Mouse (Mus musculus) heart, postnatal 4 days (tissue): ENCODE measurements around the gene Txnip. TPM values are rescaled to one million over a fixed set of nuclear protein-coding genes. Genes with fewer than 3 reads are reported as not detected.
"Not testable (repeated sequence)": the region's sequence is repeated elsewhere in the genome, so short reads cannot be mapped to it uniquely, and the experiment has no call there.

Source experiments
- DNase-seq: peaks from one replicate; pipeline ENCODE4 v3.0.0; 2021
- total RNA-seq, 2 experiments: library from RNA; stranded (reverse); gene quantifications; 2 replicates each; pipeline ENCODE4 v1.2.3; 2021

The Txnip gene
- total RNA-seq = 100 to 1,000 TPM; 286 to 331 TPM

GRCm38 (mm10) chr3:96557694-96558093 lies at the start of gene Txnip:
Gene Txnip (plus strand): TSS chr3:96557957.
- peak; percentile 100 for DNase-seq

- DNase-seq = not testable (repeated sequence)
Measured at GRCm38 (mm10) chr3:96507966-96508365, 49.8 kb upstream of the Txnip start.

- no peak for DNase-seq
Measured at GRCm38 (mm10) chr3:96520171-96520570, 37.6 kb upstream of the Txnip start.

- DNase-seq = peak; percentile 39
Measured at GRCm38 (mm10) chr3:96522149-96522548, 35.6 kb upstream of the Txnip start.

- no peak for DNase-seq
Measured at GRCm38 (mm10) chr3:96524028-96524810, 33.5 kb upstream of the Txnip start.

GRCm38 (mm10) chr3:96524914-96525313 lies 32.8 kb upstream of the Txnip start, which contains the start of gene Hfe2:
Gene Hfe2 (plus strand): TSS chr3:96525172.
- DNase-seq = peak; percentile 21

- no peak for DNase-seq
Measured at GRCm38 (mm10) chr3:96526013-96526762, 31.6 kb upstream of the Txnip start.

GRCm38 (mm10) chr3:96526864-96527542 lies 30.8 kb upstream of the Txnip start:
- DNase-seq = no peak

- DNase-seq = no peak
Measured at GRCm38 (mm10) chr3:96528506-96528905, 29.3 kb upstream of the Txnip start.

GRCm38 (mm10) chr3:96532050-96532449 lies 25.7 kb upstream of the Txnip start:
- no peak for DNase-seq

GRCm38 (mm10) chr3:96534300-96534699 lies 23.5 kb upstream of the Txnip start:
- DNase-seq = no peak

GRCm38 (mm10) chr3:96539316-96539715 lies 18.4 kb upstream of the Txnip start:
- no peak for DNase-seq

- DNase-seq = no peak
Measured at GRCm38 (mm10) chr3:96540740-96541139, 17.0 kb upstream of the Txnip start.

GRCm38 (mm10) chr3:96541328-96542078 lies 16.3 kb upstream of the Txnip start:
- no peak for DNase-seq

GRCm38 (mm10) chr3:96542554-96542953 lies 15.2 kb upstream of the Txnip start:
- DNase-seq = no peak

GRCm38 (mm10) chr3:96543345-96543744 lies 14.4 kb upstream of the Txnip start:
- DNase-seq = no peak

GRCm38 (mm10) chr3:96545565-96545964 lies 12.2 kb upstream of the Txnip start:
- no peak for DNase-seq

GRCm38 (mm10) chr3:96546880-96547279 lies 10.9 kb upstream of the Txnip start:
- DNase-seq = no peak

- peak; percentile 89 for DNase-seq
Measured at GRCm38 (mm10) chr3:96547389-96547960, 10.3 kb upstream of the Txnip start.

GRCm38 (mm10) chr3:96548824-96549223 lies 8.9 kb upstream of the Txnip start:
- no peak for DNase-seq

GRCm38 (mm10) chr3:96549346-96549745 lies 8.4 kb upstream of the Txnip start:
- no peak for DNase-seq

GRCm38 (mm10) chr3:96551203-96551602 lies 6.6 kb upstream of the Txnip start:
- peak; percentile 69 for DNase-seq
